In the genomic region with DNA sequence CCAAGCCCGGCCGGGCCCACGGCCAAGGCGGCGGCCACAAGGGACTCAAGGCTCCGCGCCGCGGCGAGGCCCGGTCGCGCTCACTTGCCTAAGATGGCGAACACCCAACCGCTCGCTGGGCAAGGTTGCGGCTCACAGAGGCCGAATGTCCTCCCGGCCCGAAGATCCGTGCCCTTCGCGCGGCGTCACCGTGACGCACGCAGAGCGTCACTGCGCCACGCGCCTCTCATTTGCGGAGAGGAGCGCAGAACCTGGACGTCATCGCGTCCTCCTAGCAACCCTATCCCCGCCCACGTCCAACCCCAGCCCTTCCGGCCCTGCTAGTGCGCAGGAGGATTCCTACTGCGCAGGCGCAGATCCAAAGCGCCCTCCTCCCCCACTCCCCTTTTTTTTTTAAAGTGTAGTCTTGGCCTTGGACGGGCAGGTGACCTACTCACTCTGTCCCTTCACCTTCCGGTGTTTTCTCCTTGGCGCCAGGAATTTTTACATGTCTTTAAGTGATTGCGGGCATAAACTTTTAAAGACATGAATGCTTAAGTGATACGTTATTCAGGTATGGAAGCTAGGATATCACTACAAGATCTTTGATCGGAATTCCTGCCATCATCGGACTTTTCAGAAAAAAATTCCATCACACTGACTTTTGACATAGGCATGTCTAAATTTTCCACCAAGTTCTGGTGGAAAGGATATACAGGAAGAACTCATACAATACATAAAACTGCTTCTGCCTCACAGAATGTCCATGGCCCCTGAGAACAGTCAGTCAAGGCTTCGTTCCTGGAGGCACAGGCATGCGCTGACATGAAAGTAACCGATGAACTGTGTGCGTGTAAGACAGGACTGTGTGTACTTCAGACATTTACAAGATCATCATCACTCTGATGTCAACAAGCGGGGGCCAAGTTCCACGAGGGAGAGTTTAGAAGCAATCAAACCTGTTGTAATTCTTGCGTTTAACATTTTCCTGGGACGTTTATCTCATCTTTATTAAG, we compare ENCODE assay signal across 8 mouse cellular contexts. TPM values are rescaled to one million over a fixed set of nuclear protein-coding genes. Genes with fewer than 3 reads are reported as not detected.
DNase-seq lines count a peak whose midpoint lies in the region; ATAC-seq and TF ChIP-seq lines count a peak whose summit lies in the region.

Slc25a3 (minus strand) TSS at position 232 of the 995 bp plus-strand sequence.

- peak; percentile 99 for DNase-seq in heart, postnatal 10 days
- peak; percentile 92 for DNase-seq in large intestine, adult 2 months (ENCODE audit: low read depth, low spot score)
- peak; percentile 98 for DNase-seq in liver, postnatal 0 days
- peak; percentile 99 for DNase-seq in testis, postnatal 10 days (ENCODE audit: low spot score)

- intact Hi-C loops in heart, postnatal 10 days (cut with DNase I), result loop anchor here (2.0 kb wide), 1 partner anchor 41 kb away; the partner anchor contains the start of genes Apaf1 and Ikbip

- H3K27me3 ChIP-seq in ES-Bruce4 (ENCODE audit: control insufficient read depth, insufficient read depth, low read length, poor library complexity, severe bottlenecking), result no peaks in the 10 kb centered on the region
- H3K27me3 ChIP-seq in forebrain, embryonic 13.5 days, result no peaks in the 10 kb centered on the region
- no peaks in the 10 kb centered on the region for H3K27me3 ChIP-seq in liver, postnatal 0 days (ENCODE audit: insufficient read depth, low read length)
- H3K27me3 ChIP-seq in neural tube, embryonic 14.5 days (ENCODE audit: control insufficient read depth, insufficient read depth, low read length), result no peaks in the 10 kb centered on the region

- ATAC-seq in cerebellum, adult (ENCODE audit: insufficient number of reproducible peaks, low FRiP score, low TSS enrichment), result peak; percentile 99
- peak; percentile 100 for ATAC-seq in forebrain, embryonic 13.5 days
- peak; percentile 99 for ATAC-seq in liver, postnatal 0 days
- peak; percentile 100 for ATAC-seq in neural tube, embryonic 14.5 days (ENCODE audit: low read depth)

- no peak for TF ChIP-seq CTCF in ES-Bruce4 (IDR thresholded peaks at IDR 0.05; ENCODE audit: low read depth, low read length)
- TF ChIP-seq CTCF in liver, postnatal 0 days (IDR thresholded peaks at IDR 0.05; ENCODE audit: low read depth), result no peak

- H3K4me3 ChIP-seq in ES-Bruce4 (ENCODE audit: low read depth, low read length), result peak within 1 kb of the TSS; percentile 97
- H3K4me3 ChIP-seq in forebrain, embryonic 13.5 days, result peak within 1 kb of the TSS; percentile 99
- peak within 1 kb of the TSS; percentile 92 for H3K4me3 ChIP-seq in liver, postnatal 0 days (ENCODE audit: low read depth, low read length)
- peak within 1 kb of the TSS; percentile 99 for H3K4me3 ChIP-seq in neural tube, embryonic 14.5 days (ENCODE audit: low read depth, low read length)

- H3K9me3 ChIP-seq in ES-Bruce4 (replicated peaks; ENCODE audit: control insufficient read depth, insufficient read depth, low read length, poor library complexity, severe bottlenecking), result no peaks in the 10 kb centered on the region
- no peaks in the 10 kb centered on the region for H3K9me3 ChIP-seq in forebrain, embryonic 13.5 days (replicated peaks)
- H3K9me3 ChIP-seq in liver, postnatal 0 days (ENCODE audit: low read length), result no peaks in the 10 kb centered on the region
- no peaks in the 10 kb centered on the region for H3K9me3 ChIP-seq in neural tube, embryonic 14.5 days (ENCODE audit: control insufficient read depth, low read length)

- peak within 1 kb of the TSS; percentile 98 for H3K4me2 ChIP-seq in forebrain, embryonic 13.5 days
- H3K4me2 ChIP-seq in liver, postnatal 0 days (ENCODE audit: low read depth, low read length), result peak within 1 kb of the TSS; percentile 83
- H3K4me2 ChIP-seq in neural tube, embryonic 14.5 days (ENCODE audit: low read depth, low read length), result peak within 1 kb of the TSS; percentile 91

- peaks cover 31% of the 10 kb centered on the region for H3K36me3 ChIP-seq in ES-Bruce4 (ENCODE audit: control insufficient read depth, insufficient read depth, low read length, poor library complexity, severe bottlenecking)
- H3K36me3 ChIP-seq in forebrain, embryonic 13.5 days (ENCODE audit: poor library complexity, severe bottlenecking), result peaks cover 26% of the 10 kb centered on the region
- H3K36me3 ChIP-seq in liver, postnatal 0 days (replicated peaks; ENCODE audit: insufficient read depth, low read length), result peaks cover 27% of the 10 kb centered on the region
- peaks cover 10% of the 10 kb centered on the region for H3K36me3 ChIP-seq in neural tube, embryonic 14.5 days (ENCODE audit: control insufficient read depth, insufficient read depth, low read length)

- TF ChIP-seq EP300 in ES-Bruce4 (IDR thresholded peaks at IDR 0.05; ENCODE audit: insufficient read depth, low read depth, low read length), result no peak
- no peak for TF ChIP-seq EP300 in liver, postnatal 0 days (IDR thresholded peaks at IDR 0.05; ENCODE audit: low read depth)

- no peaks in the 10 kb centered on the region for H3K4me1 ChIP-seq in ES-Bruce4 (ENCODE audit: control insufficient read depth, insufficient read depth, low read length)
- H3K4me1 ChIP-seq in forebrain, embryonic 13.5 days, result peaks cover 21% of the 10 kb centered on the region
- H3K4me1 ChIP-seq in liver, postnatal 0 days (ENCODE audit: insufficient read depth), result peaks cover 18% of the 10 kb centered on the region
- peaks cover 16% of the 10 kb centered on the region for H3K4me1 ChIP-seq in neural tube, embryonic 14.5 days (ENCODE audit: control insufficient read depth, insufficient read depth, low read length)

- peak; percentile 68 for TF ChIP-seq POLR2A in ES-Bruce4 (IDR thresholded peaks at IDR 0.05; ENCODE audit: insufficient read depth, low read length)

- peak within 1 kb of the TSS; percentile 78 for H3K27ac ChIP-seq in ES-Bruce4 (ENCODE audit: insufficient read depth, low read length)
- H3K27ac ChIP-seq in forebrain, embryonic 13.5 days, result peak within 1 kb of the TSS; percentile 87
- peak within 1 kb of the TSS; percentile 97 for H3K27ac ChIP-seq in liver, postnatal 0 days (ENCODE audit: low read depth)
- peak within 1 kb of the TSS; percentile 96 for H3K27ac ChIP-seq in neural tube, embryonic 14.5 days (ENCODE audit: low read depth, low read length)

- peak within 1 kb of the TSS; percentile 91 for H3K9ac ChIP-seq in ES-Bruce4 (ENCODE audit: low read depth, poor library complexity, severe bottlenecking)
- H3K9ac ChIP-seq in forebrain, embryonic 13.5 days, result peak within 1 kb of the TSS; percentile 99
- peak within 1 kb of the TSS; percentile 93 for H3K9ac ChIP-seq in liver, postnatal 0 days (replicated peaks)
- peak within 1 kb of the TSS; percentile 98 for H3K9ac ChIP-seq in neural tube, embryonic 14.5 days (replicated peaks; ENCODE audit: low read depth, low read length)

- 15% methylated on average over 55 of the region's 59 CpGs for WGBS in forebrain, embryonic 13.5 days
- WGBS in large intestine, adult 2 months, result 3% methylated on average over 59 of the region's 59 CpGs
- WGBS in liver, postnatal 0 days (ENCODE audit: insufficient replicate concordance), result 9% methylated on average over 57 of the region's 59 CpGs
- WGBS in neural tube, embryonic 14.5 days, result 14% methylated on average over 59 of the region's 59 CpGs

RNA-seq across cellular contexts. Expression of gene Slc25a3, which starts in this region (rescaled TPM):
- 550 and 557 TPM in 2 replicates for polyA plus RNA-seq in ES-Bruce4 (2011; ENCODE audit: insufficient read depth, insufficient read length, low read depth, missing spikeins)
- 439 and 465 TPM in 2 replicates for polyA plus RNA-seq in forebrain, embryonic 13.5 days (2015; fragmentation: Nextera tagmentation; extraction: Ambion mirVana)
- total RNA-seq in heart, postnatal 10 days (2021), result 1,000 to 10,000 TPM; 2,219 to 2,275 TPM
- polyA plus RNA-seq in large intestine, adult 2 months (2012; rRNA removed), result 594 and 603 TPM in 2 replicates
- 341 and 344 TPM in 2 replicates for polyA plus RNA-seq in liver, postnatal 0 days (2015; fragmentation: Nextera tagmentation; extraction: Ambion mirVana)
- 653 and 701 TPM in 2 replicates for polyA plus RNA-seq in neural tube, embryonic 14.5 days (2014; fragmentation: Nextera tagmentation; extraction: Ambion mirVana)

Comparison
In these comparisons a context has a peak if more than half of its experiments do, and no peak if none do; other contexts are left out.
1. Peak in every context shown above with its lines: DNase-seq, ATAC-seq, H3K4me3 ChIP-seq and H3K27ac ChIP-seq.